Mouse (Mus musculus) embryo, embryonic 11 days (tissue): Measurements from ENCODE around the gene Rhoa.

Source experiments
- DNase-seq: peaks from one replicate; pipeline ENCODE4 v3.0.0-alpha.2; 2015

The Rhoa gene

DNA sequence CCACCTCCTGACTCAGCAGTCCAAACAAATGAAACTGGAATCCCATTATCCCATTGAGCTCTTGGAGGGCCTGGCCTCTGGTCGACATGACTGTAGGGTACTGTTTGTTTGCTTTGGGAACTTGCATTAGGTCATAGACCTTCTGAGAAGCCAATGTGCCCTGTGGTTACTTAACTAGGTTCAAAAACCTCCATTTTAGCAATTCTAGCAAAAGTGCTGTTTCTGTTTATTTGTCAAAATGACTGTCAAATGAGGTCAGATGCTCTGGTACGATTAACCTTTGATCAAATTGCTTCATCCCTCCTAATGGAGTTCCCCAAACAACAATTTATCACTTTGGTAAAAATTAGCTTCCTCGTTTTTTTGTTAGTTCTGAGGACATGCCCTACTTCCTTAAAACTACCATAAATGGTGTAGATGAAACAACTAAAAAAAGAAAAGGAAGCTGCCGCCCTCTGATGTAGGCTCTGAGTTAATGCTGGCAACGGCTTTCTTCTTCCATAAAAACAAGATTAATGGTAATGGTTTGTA lies 36.4 kb downstream of the Rhoa start:
- no peak for DNase-seq

DNA sequence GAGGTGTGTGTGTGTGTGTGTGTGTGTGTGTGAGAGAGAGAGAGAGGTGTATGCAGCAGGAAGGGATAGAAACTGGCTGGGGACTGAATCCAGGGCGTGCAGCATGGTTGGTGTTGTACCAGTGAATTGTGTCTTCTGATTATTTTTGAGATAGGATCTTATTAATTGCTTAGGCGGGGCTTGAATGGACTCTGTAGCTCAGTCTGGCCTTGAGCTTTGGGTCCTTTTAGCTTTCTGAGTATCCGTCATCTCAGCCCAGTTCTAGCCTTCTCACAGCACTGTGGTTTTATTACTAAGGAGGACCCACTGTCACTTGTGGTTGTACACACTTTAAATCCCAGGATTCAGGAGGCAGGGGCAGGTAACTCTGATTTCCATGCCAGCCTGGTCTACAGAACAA lies 37.4 kb downstream of the Rhoa start:
- DNase-seq = no peak

GRCm38 (mm10) chr9:108343835-108344234 lies 37.9 kb downstream of the Rhoa start:
- DNase-seq = no peak

- DNase-seq = no peak
Measured at GRCm38 (mm10) chr9:108344471-108344870, 38.5 kb downstream of the Rhoa start.

DNA sequence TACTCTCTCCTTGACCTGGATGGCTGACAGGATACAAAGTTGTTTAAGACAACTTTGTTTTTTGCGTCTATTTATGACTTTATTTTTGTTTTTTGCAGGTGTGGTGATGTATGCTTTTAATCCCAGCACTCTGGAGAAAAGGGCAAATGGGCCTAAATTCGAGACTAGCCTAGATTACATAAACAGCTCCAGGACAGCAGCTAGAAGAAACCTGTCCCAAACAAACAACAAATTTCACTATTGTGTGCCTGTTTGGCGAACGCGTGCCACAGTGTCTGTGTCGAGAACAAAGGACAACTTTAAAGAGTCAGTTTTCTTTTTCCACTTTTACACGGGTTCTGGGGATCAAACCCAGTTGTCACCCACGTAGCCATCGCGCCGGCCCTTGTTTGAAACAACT lies 41.1 kb downstream of the Rhoa start:
- DNase-seq = no peak

- DNase-seq = peak; percentile 98
Measured at GRCm38 (mm10) chr9:108347540-108348289, 41.8 kb downstream of the Rhoa start, which contains the start of gene Usp4. TSS of gene Usp4 (plus strand) at chr9:108347853.

DNA sequence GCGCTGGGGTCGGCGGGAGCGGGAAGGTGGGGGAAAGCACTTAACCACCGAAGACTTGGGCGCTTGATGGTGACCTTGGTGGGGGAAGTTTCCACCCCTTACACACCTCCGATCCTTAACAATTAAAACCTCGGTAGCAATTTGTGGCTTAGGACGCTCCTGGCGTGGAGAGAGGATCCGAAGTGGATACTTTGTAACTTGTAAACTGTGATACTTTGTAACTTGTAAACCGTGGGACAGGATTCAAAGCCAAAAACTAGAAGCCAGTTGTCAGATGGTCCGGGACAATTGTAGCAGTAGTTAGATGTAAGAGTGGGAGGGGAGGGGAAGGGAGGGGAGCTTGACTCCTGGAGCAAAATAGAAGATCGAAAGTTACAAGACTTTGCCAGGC lies 42.4 kb downstream of the Rhoa start:
- no peak for DNase-seq

GRCm38 (mm10) chr9:108349727-108350126 lies 43.8 kb downstream of the Rhoa start:
- DNase-seq = no peak

GRCm38 (mm10) chr9:108378234-108378633 lies 72.3 kb downstream of the Rhoa start:
- no peak for DNase-seq

DNA sequence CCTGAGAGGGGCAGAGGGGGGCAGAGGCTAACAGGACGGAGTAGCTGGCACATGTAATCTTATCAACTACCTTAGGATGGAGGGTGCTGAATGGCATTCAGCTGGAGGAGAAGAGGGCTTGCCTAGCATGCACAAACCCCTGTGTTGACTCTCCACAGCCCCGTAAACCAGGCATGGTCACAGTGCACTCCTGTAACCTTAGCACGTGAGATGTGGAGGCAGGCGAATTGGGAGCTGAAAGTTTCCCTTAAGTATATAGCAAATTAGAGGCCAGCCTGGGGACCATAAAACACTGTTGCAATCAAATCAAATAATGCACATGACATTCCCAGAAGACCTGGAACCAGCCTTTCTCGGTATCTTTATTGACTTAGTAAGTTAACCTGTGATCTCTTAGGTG lies 72.8 kb downstream of the Rhoa start:
- DNase-seq = no peak

GRCm38 (mm10) chr9:108379294-108379693 lies 73.4 kb downstream of the Rhoa start:
- no peak for DNase-seq

- DNase-seq = no peak
Measured at GRCm38 (mm10) chr9:108381382-108381781, 75.5 kb downstream of the Rhoa start.

GRCm38 (mm10) chr9:108385006-108385405 lies 79.1 kb downstream of the Rhoa start:
- no peak for DNase-seq

DNA sequence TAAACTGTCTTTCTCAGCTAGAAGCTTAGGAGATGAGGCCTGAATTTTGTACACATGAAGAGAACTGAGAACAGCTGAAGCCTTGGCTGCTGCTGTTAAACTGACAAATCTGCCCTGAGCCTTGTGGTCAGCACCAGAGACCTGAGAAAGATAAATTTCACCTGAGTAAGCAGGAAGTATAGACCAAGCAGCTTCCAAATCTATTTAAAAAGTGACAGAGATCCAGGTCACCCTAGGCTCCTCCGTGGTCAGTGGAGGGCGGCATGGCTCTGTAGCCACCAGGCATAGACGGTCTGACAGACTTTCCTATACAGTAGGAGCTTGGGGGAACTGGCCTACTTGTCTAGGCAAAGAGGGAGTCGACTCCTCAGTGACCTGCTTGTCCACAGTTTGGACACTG lies 80.9 kb downstream of the Rhoa start:
- DNase-seq = no peak
